Mouse (Mus musculus) kidney, postnatal 36 days (tissue): Measurements from ENCODE around the gene Foxj3.
"Not testable (repeated sequence)": the region's sequence is repeated elsewhere in the genome, so short reads cannot be mapped to it uniquely, and the experiment has no call there.

ENCODE experiments used
- DNase-seq, 2 experiments: peaks; one replicate each; pipeline ENCODE4 v3.0.0; 2021 to 2022; ENCODE audit warnings: mixed read lengths in 2 of 2

The Foxj3 gene

DNA sequence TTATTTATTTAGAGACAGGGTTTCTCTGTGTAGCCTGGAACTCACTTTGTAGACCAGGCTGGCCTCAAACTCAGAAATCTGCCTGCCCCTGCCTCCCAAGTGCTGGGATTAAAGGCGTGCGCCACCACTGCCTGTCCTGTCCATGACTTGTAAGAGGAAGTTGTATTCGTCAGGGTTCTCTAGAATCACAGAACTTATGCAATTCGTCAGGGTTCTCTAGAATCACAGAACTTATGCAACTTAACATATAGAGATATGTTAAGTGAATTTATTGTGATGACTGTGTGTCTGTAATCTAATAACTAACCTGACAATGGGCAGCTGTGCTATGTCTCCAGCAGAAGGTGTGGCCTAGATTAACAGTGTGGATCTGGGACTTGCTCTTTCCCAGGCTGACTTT lies at the start of gene Foxj3:
Gene Foxj3, plus strand, starts transcription at position 390 of the 400 bp plus-strand sequence.
- not testable (repeated sequence) for DNase-seq

DNA sequence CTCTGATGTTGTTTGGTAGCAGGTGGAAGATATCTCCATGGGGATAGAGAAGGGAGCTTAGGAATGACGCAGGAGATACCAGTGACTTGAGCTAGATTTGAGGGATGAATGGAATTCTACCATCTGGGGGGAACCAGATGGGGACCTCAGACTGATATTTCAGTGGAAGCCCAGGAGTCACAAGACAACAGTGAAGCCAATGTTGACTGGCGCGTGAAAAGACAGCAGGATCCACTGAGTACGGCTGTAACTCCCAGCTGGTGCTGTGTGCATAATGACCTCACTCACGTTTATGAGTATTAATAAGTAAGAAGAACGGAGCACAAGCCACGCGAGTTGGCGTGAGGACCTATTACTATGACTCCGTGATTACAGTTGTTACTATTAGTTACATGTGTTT lies 47.1 kb upstream of the Foxj3 start:
- DNase-seq: no peak

DNA sequence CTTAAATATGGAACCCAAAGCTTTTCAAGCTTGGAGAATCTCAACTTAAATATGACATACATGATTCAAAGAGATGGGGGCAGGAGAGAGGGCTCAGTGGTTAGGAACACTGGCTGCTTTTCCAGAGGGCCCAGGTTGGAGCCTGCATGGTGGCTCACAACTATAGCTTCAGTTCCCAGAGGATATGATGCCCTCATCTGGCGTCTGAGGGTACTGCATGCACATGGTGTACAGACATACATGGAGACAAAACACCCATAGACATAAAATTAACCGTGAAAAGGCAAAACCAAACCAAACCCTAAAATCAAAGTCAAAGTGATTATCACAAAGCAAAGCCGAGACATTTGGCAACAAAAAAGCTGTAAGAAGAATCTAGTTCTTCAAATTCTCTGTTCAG lies 46.0 kb upstream of the Foxj3 start:
- peak; percentile 16 to 61 for DNase-seq

DNA sequence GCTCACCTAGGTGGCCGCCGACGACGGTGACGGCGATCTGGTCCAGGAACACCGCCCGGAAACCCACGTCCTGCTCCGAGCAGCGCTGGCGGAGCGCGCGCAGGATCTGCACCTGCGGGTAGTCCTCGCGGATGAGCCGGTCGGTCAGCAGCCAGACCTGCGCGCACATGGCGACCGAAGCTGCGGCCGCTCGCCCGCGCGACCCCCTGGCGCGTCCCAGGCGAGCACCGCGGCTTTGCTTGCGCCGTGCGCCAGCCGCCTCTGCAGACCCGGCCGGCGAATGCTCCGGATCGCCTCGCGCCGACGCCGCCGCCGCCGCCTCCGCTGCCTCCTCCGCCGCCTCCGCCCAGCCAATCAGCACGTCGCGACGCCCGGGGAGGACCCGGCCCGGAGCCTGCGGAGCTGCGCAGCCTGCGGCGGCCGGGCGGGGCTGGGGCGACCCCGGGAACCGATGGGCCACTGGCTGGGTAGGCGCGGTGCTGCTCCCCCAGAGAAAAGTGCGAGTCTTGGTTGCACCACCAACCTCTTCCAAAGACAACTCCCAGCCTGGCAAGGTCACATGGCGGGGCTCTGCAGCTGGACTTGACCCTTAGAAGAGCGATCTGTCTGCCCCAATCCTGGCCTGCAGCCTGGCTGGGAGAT lies 44.4 kb upstream of the Foxj3 start, which contains the start of gene Rimkla:
Gene Rimkla, minus strand, starts transcription at position 338 of the 642 bp plus-strand sequence.
- DNase-seq: peak; percentile 50 to 81

DNA sequence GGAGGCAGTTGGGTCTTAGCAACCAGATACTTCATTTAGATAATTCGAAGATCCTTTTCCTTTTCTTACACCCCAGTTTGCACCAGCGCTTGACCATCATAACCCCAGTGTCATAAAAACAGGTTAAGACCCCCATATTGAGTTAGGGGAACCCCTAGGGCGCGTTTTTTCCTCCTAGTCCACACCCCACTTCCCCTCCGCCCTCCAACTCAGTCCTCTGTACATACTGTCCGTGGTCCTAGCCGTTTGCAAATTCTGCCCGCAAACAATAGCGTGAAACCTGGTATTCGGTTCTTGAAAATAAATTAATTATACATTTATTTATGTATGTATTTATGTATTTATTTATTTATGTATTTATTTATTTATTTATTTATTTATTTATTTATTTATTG lies 43.9 kb upstream of the Foxj3 start:
- no peak for DNase-seq

DNA sequence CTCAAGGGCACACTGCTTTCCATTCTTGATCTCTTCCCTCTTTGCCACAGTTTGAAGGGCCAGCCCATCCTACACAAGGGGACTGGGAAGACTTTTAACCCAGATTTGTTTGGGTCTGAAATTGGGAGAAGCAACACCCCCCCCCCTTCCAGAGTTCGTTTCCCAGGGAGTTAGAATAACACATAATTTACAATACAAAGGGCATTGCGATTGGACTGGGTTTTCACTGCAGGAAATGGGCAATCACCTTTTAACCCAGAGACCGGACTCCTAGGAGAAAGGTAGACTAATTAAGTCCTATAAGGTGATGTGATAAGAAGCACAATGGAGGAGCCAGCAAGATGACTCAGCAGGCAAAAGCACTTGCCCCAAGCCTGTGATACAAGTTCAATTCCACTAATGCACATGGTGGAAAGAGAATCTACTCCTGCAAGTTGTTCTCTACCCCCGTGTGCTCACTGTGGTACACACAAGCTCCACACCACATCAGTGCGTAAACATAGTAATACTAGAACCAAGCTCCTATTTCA lies 38.4 kb upstream of the Foxj3 start:
- DNase-seq: no peak

DNA sequence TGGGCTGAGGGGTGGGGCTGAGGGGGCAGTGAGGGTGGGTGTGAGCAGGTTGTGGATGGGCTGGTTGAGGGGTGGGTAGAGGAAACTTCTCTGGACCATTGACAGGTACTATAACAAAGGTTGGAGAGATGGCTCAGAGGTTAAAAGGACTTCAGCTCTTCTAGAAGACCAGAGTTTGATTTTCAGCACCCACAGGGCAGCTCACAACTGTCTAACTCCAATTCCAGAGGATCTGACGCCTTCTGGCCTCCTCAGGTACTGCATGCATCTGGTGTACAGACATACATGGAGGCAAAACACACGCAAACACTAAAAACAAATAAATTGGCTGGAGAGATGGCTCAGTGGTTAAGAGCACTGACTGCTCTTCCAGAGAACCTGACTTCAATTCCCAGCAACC lies 25.2 kb upstream of the Foxj3 start:
- DNase-seq: no peak

DNA sequence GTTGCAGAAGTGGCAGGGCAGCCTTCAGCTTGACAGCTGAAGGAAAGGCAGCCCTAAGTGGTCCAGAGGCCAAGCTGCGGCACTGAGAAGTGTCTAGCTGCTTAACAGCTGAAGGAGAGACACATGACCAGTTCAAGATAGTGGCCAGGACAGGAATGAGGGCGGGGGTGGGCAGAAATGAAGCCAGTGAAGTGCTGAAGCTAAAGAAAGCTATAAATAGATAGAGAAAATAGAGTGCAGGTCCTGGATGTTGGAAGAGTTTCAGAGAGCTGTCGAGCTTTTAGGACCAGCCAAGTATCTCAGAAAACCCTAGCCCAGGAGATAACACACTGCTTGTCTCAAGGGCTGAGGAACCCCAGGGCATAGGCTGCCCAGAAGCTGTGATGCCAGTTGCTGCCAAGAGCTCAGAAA lies 24.1 kb upstream of the Foxj3 start:
- DNase-seq: no peak

DNA sequence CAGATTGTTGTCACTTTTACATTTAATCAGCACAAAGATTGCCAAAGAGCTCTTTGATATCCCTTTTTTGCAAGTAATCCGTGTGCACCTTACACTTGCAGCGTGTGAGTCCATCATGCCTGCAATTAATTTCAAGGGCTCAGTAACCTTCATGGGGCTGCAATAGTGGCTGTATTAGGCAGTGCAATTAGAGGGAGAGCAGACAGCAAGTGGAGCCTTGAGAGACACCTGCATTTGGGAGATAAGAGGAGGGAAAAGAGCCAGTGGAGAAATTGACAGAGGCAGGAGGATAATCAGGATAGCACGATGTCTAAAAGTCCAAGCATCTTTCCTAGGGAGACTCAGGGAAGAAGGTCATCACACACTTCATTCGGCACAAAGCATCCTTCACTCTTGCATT lies 13.2 kb upstream of the Foxj3 start:
- no peak for DNase-seq

DNA sequence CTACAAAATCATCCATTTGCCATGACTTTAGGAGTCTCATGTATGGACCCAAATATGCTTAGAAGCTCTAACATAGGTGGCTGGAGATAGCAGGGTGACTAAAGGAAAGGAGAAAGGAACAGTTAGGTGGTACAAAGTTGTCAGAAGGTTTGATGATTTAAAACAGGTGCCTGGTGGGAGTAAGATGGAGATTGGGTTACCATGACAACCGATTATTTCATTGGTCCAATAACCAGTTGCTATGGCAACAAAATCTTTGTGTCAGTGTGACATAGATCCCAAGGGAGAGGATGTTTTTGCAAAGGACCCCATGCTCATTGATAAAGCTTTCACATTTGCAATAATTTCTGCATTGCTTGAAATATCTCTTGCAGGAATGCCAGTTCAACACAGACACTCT lies 12.8 kb upstream of the Foxj3 start:
- DNase-seq: no peak

DNA sequence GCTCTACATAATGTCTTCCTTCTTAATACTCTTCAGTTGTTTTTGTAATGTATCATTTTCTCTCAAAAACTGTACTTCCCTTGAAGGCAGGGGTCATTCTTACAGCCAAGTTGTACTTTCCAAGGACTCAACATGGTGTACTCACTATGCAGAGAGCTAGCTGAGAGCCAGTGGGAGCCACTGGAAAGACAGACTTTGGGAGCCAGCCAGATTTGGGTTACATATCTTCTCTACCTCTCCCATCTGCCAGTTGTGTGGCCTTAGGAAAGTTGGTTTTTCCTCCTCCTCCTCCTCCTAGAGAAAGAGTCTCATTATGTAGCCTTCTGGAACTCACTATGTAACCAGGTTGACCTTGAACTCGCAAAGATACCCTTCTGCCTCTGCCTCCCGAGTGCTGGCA lies 12.3 kb upstream of the Foxj3 start:
- no peak for DNase-seq

DNA sequence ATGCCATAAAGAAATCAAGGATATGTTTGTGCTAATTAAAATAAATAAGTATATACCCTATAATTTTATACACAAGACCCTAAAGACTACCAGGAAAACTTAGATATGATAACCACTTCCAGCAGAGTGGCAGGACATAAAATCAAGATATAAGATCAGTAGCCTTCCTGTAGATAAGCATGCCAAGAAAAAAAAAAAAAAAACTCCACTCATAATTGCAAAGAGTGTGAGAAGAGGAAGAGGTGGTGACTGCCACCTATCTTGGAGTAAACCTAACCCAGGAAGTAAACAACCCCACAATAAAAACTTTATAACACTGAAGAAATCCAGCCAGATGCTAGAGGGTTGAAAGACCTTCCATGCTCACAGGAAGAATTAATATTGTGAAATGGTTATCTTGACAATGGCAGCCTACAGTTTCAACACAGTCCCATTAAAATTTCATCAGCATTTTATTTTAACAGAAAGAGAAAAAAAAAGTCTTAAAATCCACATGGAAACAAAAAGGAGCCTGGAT lies 10.4 kb upstream of the Foxj3 start:
- no peak for DNase-seq

DNA sequence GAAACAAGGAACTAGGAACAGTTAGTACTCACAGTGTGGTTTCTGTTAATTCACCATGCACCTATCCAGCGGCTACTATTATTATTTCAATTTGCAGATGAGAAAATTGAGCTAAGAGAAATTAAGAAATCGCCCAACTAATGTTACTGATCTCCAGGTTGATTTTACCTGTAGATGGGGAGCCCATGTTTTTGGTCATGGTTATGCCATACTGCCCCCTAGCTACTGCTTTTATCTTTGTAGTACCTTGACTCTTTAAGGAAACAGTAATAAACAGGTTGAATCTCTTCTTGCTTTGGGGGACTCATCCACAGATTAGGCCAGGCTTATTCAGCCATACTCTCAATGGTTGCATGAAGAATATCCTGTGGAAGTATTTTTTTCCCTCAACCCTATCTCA lies 5.0 kb upstream of the Foxj3 start:
- peak in 1 of 2 experiments; percentile 34 for DNase-seq

DNA sequence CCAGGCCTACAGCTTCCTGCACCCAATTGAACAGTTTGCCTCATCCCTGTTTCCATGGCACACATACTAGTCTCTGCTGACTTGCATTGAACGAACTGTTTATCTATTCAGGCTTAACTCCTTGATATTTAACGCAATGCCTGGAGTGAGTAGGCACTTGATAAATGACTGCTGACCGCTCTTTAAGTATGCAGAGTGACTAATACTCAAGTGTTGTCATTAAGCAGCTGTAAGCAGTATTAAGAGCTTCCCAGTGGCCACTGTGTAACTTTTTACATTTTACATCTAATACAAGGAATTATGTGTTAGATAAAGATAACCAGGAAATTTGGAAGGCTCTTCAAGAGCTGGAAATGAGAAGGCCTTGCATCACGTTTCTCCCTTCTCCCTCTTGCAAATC lies 1.7 kb upstream of the Foxj3 start:
- no peak for DNase-seq

DNA sequence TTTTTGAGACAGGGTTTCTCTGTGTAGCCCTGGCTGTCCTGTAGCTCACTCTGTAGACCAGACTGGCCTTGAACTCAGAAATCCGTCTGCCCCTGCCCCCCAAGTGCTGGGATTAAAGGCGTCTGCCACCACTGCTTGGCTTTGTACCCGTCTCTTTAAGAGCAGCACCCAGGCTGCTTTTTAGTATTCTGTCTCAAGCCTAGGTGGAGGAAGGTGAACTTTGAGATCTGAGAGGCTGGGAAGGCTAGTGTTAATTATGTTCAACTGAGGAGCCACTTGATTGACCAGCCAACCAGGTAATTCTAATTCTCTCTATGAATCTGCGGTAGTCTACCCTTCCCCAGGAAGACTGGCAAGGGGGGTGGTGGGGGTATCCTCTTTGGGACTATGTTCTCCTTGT lies 632 bp downstream of the Foxj3 start:
- DNase-seq: peak; percentile 10 to 54

DNA sequence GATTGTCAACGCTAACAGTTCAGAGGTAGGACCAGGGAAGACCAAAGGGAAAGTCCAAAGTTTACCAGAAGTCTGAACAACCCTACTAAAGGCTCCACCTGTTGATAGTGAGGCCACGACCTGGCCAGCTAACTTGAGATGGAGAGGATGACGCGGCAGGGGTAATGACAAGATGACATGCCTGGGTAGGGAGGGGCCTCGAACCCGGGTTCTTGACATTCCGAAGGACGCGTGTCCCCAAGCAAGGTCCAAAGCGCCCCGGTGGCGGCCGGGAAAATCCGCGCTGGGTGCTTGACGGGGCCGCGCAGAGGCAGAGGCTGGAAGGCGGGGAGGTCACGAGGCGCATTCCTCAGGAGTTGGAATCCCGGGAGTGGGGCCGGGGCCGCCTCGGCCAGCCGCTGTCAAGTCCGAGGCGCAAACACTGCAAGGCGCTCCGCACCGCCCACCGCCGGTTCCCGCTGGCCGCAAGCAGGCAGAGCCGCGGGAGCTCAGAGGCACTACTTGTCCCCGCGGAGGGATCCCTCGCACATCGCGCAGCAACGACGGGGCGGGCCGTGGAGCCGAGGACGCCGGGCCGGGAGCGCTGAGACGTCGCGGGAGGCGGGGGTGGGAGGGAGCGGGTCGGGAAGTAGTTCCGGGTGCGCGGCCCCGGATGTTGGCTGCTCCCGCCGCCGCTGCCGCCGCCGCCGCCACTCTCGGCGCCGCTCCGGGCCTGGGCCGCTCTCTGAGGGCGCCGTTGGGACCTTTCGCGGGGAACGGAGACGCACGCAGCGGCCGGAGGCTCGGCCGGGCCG lies 2.4 kb downstream of the Foxj3 start, which contains the start of gene Frg2f1:
Gene Frg2f1, minus strand, starts transcription at position 499 of the 794 bp plus-strand sequence.
- peak; percentile 96 to 98 for DNase-seq

DNA sequence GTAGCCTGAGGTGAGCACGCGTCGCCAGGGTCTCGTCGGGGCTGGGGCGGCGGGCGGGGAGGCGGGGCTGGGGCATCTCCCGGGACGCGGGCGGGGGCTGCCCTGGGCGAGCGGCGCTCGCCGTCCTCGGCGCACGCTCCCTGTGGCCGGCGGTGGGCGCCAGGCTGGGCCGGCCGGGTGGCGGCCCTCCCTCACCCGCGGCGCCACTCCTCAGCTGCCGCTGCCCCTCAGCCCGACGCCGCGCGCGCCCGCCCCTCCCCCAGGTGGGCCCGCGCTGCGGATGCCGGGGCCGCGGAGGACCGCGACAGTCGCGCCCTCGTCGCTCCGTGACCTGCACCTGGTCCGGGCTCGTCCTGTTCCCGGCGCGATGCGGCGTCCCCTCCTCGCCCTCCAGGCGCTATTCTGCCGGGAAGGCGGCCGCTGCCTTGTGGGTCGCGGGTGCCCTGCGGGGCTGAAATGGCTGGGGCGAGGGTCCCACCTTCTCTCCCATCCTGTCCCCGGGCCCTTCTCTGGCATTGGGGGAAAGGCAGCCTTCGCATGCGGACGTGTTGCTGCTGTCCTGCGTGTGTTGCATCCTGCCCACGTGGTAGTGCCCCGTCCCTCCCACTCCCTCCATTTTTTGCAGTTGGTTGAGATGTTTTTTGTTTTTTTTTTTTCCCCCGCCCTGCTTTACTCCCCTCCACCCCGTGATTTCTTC lies 3.2 kb downstream of the Foxj3 start:
- peak; percentile 36 to 47 for DNase-seq

DNA sequence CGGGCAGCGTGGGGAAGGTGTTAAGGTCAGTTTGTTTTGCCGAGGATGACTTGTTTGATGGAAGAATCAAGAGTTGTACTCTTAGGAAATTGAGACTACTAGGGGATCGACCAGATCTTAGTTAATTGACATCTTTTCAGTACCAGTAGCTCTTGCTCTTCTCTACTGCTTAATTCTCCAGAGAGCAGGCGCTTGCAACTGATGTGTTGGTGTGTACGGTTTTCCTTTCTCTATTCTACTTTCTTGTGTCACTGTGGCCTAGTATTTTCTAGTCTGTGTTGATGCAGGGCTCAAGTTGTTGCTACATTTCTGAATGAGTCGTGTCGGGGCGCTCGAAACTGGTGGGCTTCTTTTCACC lies 3.7 kb downstream of the Foxj3 start:
- DNase-seq: no peak

DNA sequence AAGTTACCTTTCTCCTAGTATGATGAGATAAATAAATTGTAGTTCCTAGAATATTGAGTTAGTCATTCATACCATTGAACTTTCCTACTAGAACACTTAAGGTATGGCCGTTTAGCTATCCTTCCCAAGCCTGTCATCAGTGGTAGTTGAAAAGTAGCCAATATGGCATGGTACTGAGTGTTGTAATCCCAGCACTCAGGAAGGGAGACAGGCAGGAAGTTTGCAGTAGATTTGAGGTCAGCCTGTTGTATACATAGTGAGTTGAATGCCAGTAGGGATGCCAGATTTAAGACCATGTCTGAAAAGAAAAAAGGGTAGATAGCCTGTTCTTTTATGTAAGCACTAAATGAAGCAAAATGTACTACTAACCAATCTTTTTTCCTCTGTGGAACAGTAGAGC lies 14.1 kb downstream of the Foxj3 start:
- no peak for DNase-seq

DNA sequence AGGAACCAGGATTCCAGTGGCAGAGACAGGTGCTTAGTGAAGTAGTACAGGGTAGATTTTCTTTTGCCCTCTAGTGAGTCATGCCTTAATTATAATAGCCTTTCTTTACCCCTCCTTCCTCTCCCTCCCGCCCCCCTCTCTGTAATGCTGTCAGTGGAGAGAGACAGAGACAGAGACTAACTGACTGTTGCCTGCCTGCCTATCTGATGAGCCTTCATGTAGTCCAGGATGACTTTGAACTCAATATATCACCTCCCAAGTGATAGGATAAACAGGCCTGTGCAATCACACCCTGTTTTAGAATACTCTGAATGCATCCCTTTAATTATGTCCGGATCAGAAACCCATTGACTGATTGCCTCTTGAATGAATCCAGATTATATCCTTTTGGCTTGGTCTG lies 18.7 kb downstream of the Foxj3 start:
- DNase-seq: no peak

DNA sequence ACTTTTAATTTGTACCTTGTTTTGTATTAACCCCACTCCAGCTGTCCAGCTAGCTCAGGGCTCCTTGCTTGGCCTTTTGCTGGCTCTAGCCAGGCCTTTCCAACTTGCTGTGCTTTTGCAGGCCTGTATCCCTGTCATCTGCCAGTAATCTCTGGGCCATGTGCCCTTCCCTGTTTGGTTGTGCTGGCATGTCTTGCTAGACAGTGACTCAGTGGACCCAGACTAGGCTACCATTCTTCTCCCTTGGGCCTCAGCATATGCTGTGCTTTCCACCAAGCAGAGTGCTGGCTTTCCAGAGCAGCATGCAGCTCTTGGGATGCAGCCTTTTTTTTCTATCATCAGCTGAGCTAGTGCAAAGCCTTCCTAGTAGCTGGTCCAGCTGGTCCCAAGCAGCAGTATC lies 26.3 kb downstream of the Foxj3 start:
- DNase-seq: no peak

DNA sequence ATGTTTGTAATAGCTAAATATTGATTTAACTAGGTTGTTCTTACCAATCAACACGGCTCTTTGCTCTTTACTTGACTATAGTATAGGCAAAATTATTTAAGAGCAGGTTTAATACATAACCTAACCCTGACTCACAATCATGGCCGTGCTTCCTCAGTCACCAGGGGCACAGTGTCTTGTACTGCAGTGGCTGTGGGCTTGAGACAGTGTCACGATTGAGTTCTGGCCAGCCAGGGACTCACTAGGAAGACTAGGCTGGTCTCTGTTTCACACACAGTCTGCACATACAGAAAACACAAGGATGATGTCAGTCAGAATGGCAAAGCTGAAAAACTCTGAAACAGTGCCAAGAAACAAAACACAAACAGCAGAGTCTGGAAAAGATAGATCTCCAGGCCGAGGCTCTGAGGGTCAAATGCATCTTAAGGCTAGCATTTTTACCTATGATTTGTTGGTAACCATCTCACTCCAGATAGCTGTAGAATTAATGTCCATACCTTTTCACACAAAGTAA lies 29.6 kb downstream of the Foxj3 start:
- DNase-seq: no peak

DNA sequence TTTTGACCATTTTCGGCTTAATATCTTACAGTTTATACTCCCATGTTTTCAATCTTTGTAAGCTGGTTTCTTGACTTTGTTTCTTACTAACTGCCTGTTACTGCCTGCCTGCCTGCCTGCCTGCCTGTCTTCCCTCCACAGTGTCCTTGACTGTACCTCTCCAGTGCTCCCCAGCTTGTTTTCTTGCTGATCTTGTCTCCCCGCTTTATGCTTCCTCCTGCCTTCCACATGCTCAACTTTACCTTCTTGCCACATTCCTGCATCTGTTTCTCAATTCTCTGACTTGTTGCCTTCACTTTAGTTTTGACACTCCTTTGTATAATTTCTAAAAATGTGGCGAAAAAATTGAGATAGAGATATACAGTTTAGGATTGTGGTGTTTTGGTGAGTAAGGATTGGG lies 35.9 kb downstream of the Foxj3 start:
- no peak for DNase-seq
